Mouse (Mus musculus): ENCODE data around the gene Upp2. TPM values are rescaled to one million over a fixed set of nuclear protein-coding genes. Genes with fewer than 3 reads are reported as not detected.

Gene Upp2
- polyA plus RNA-seq, 1 experiment from 2014 or later: 11.7 TPM

GRCm38 (mm10) chr2:58655169-58655568, 88.1 kb downstream of the Upp2 start:
- no peak overlapping the region for H3K4me2 ChIP-seq (ENCODE audit: low read length)
- no peak overlapping the region for H3K4me3 ChIP-seq (replicated peaks; ENCODE audit: low read length)
- no peaks in the 10 kb centered on the region for H3K4me1 ChIP-seq (replicated peaks; ENCODE audit: control insufficient read depth, insufficient read depth, low read length)
- H3K27ac ChIP-seq (ENCODE audit: low read length): no peak overlapping the region
- ATAC-seq: no peak
- WGBS: 83% methylated on average over 6 of the region's 6 CpGs
- H3K36me3 ChIP-seq (ENCODE audit: control insufficient read depth, insufficient read depth): no peaks in the 10 kb centered on the region
- no peaks in the 10 kb centered on the region for H3K27me3 ChIP-seq (replicated peaks; ENCODE audit: control insufficient read depth, insufficient read depth, low read length)
- no peak overlapping the region for H3K9ac ChIP-seq (replicated peaks; ENCODE audit: low read depth, low read length)
- no peaks in the 10 kb centered on the region for H3K9me3 ChIP-seq (ENCODE audit: control insufficient read depth, low read length)

DNA sequence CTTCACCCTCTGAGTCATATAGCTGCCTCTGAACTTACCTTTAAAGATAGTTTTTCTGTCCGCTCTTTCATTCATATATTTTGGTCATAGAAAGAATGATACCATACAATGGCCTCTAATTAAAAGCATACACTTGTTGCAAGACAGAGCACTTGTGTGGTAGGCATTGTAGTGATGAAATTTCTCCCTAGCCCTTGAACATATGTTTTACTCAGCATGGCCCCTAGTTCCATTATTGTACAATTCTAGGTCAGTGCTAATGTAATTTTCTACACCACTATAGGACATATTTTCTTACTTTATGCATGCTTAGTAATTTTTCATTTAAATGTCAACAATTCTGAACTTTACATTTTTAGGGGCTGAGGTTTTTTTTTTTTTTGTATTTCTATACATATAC, 89.9 kb downstream of the Upp2 start:
- H3K36me3 ChIP-seq (ENCODE audit: control insufficient read depth, insufficient read depth): no peaks in the 10 kb centered on the region
- no peak overlapping the region for H3K4me3 ChIP-seq (replicated peaks; ENCODE audit: low read length)
- no peaks in the 10 kb centered on the region for H3K9me3 ChIP-seq (ENCODE audit: control insufficient read depth, low read length)
- no peak overlapping the region for H3K4me2 ChIP-seq (ENCODE audit: low read length)
- 90% methylated on average over 1 of the region's 1 CpGs for WGBS
- H3K27me3 ChIP-seq (replicated peaks; ENCODE audit: control insufficient read depth, insufficient read depth, low read length): no peaks in the 10 kb centered on the region
- no peak overlapping the region for H3K27ac ChIP-seq (ENCODE audit: low read length)
- no peaks in the 10 kb centered on the region for H3K4me1 ChIP-seq (replicated peaks; ENCODE audit: control insufficient read depth, insufficient read depth, low read length)
- no peak for ATAC-seq
- H3K9ac ChIP-seq (replicated peaks; ENCODE audit: low read depth, low read length): no peak overlapping the region

GRCm38 (mm10) chr2:58657855-58658254, 90.8 kb downstream of the Upp2 start:
- no peak overlapping the region for H3K27ac ChIP-seq (ENCODE audit: low read length)
- ATAC-seq: no peak
- no peaks in the 10 kb centered on the region for H3K36me3 ChIP-seq (ENCODE audit: control insufficient read depth, insufficient read depth)
- no peak overlapping the region for H3K9ac ChIP-seq (replicated peaks; ENCODE audit: low read depth, low read length)
- no peaks in the 10 kb centered on the region for H3K4me1 ChIP-seq (replicated peaks; ENCODE audit: control insufficient read depth, insufficient read depth, low read length)
- H3K4me3 ChIP-seq (replicated peaks; ENCODE audit: low read length): no peak overlapping the region
- 97% methylated on average over 10 of the region's 10 CpGs for WGBS
- no peak overlapping the region for H3K4me2 ChIP-seq (ENCODE audit: low read length)
- no peaks in the 10 kb centered on the region for H3K27me3 ChIP-seq (replicated peaks; ENCODE audit: control insufficient read depth, insufficient read depth, low read length)
- H3K9me3 ChIP-seq (ENCODE audit: control insufficient read depth, low read length): no peaks in the 10 kb centered on the region

GRCm38 (mm10) chr2:58660591-58660990, 93.5 kb downstream of the Upp2 start:
- Histone ChIP-seq H3K4me3 (replicated peaks; ENCODE audit: low read length) (no peak overlapping the region), H3K4me1 (replicated peaks; ENCODE audit: control insufficient read depth, insufficient read depth, low read length) (peaks cover 3% of the 10 kb centered on the region; the same call in 1 of the 2 replicates), H3K27ac (ENCODE audit: low read length) (no peak overlapping the region), H3K36me3 (ENCODE audit: control insufficient read depth, insufficient read depth) (no peaks in the 10 kb centered on the region), H3K9ac (replicated peaks; ENCODE audit: low read depth, low read length) (no peak overlapping the region), H3K9me3 (ENCODE audit: control insufficient read depth, low read length) (no peaks in the 10 kb centered on the region), H3K4me2 (ENCODE audit: low read length) (no peak overlapping the region), H3K27me3 (replicated peaks; ENCODE audit: control insufficient read depth, insufficient read depth, low read length) (no peaks in the 10 kb centered on the region)
- 52% methylated on average over 13 of the region's 13 CpGs for WGBS
- ATAC-seq: no peak

DNA sequence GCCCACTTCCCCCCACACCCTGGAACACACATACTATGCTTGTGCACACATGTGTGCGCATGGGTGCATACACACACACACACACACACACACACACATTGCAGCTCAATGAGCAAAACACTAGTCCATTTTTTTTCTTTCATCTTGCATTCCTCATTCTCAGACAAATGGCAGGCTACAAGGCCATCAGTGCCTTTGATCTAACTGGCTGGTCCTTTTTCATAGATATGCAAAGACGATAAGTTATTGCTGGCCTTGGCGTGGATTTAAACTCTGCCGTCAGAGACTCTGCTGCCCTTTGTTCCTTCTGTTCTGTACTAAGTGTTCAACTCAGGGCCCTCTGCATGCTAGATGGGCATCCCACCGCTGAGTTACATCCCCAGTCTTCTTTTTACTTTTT, 94.0 kb downstream of the Upp2 start:
- H3K4me3 ChIP-seq (replicated peaks; ENCODE audit: low read length): no peak overlapping the region
- no peaks in the 10 kb centered on the region for H3K27me3 ChIP-seq (replicated peaks; ENCODE audit: control insufficient read depth, insufficient read depth, low read length)
- no peak for ATAC-seq
- 75% methylated on average over 5 of the region's 5 CpGs for WGBS
- H3K9ac ChIP-seq (replicated peaks; ENCODE audit: low read depth, low read length): no peak overlapping the region
- no peaks in the 10 kb centered on the region for H3K9me3 ChIP-seq (ENCODE audit: control insufficient read depth, low read length)
- no peak overlapping the region for H3K4me2 ChIP-seq (ENCODE audit: low read length)
- H3K36me3 ChIP-seq (ENCODE audit: control insufficient read depth, insufficient read depth): no peaks in the 10 kb centered on the region
- H3K4me1 ChIP-seq (replicated peaks; ENCODE audit: control insufficient read depth, insufficient read depth, low read length): peaks cover 3% of the 10 kb centered on the region; the same call in 1 of the 2 replicates
- no peak overlapping the region for H3K27ac ChIP-seq (ENCODE audit: low read length)

DNA sequence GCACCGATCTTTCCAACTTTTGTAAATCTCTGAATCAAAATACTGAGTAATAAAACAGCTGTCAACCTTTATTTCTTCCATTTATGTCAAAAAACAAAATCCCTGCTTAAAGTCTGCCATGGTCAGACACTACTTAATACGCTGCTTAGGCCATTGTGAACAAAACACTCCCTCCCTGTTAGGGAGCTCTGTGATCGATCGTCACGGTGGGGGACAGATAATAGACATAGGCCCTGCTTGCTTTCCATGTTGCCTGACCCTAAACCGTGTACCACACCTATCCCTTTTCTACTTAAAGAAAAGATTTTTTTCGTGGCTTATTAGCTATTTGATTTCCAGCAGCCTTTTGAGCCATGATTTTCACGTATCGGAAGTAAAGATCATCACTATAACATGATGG, 95.6 kb downstream of the Upp2 start:
- no peaks in the 10 kb centered on the region for H3K36me3 ChIP-seq (ENCODE audit: control insufficient read depth, insufficient read depth)
- H3K9ac ChIP-seq (replicated peaks; ENCODE audit: low read depth, low read length): no peak overlapping the region
- H3K27ac ChIP-seq (ENCODE audit: low read length): no peak overlapping the region
- WGBS: 57% methylated on average over 9 of the region's 9 CpGs
- no peak overlapping the region for H3K4me3 ChIP-seq (replicated peaks; ENCODE audit: low read length)
- no peak for ATAC-seq
- H3K27me3 ChIP-seq (replicated peaks; ENCODE audit: control insufficient read depth, insufficient read depth, low read length): no peaks in the 10 kb centered on the region
- no peaks in the 10 kb centered on the region for H3K9me3 ChIP-seq (ENCODE audit: control insufficient read depth, low read length)
- H3K4me2 ChIP-seq (ENCODE audit: low read length): no peak overlapping the region
- H3K4me1 ChIP-seq (replicated peaks; ENCODE audit: control insufficient read depth, insufficient read depth, low read length): peaks cover 7% of the 10 kb centered on the region; the same call in 1 of the 2 replicates

- WGBS: 79% methylated on average over 7 of the region's 7 CpGs
- no peak overlapping the region for H3K27ac ChIP-seq (ENCODE audit: low read length)
- H3K4me2 ChIP-seq (ENCODE audit: low read length): no peak overlapping the region
These were observed 96.5 kb downstream of the Upp2 start for GRCm38 (mm10) chr2:58663404-58664120.

GRCm38 (mm10) chr2:58665081-58665814, 98.2 kb downstream of the Upp2 start:
- ATAC-seq: peak; percentile 49; the same call in 1 of the 2 replicates

More at GRCm38 (mm10) chr2:58663404-58664120, 96.5 kb downstream of the Upp2 start:
- Histone ChIP-seq H3K9me3 (ENCODE audit: control insufficient read depth, low read length) (no peaks in the 10 kb centered on the region), H3K9ac (replicated peaks; ENCODE audit: low read depth, low read length) (no peak overlapping the region), H3K36me3 (ENCODE audit: control insufficient read depth, insufficient read depth) (no peaks in the 10 kb centered on the region), H3K27me3 (replicated peaks; ENCODE audit: control insufficient read depth, insufficient read depth, low read length) (no peaks in the 10 kb centered on the region), H3K4me1 (replicated peaks; ENCODE audit: control insufficient read depth, insufficient read depth, low read length) (peaks cover 7% of the 10 kb centered on the region; the same call in 1 of the 2 replicates), H3K4me3 (replicated peaks; ENCODE audit: low read length) (no peak overlapping the region)
- ATAC-seq: peak; percentile 55

DNA sequence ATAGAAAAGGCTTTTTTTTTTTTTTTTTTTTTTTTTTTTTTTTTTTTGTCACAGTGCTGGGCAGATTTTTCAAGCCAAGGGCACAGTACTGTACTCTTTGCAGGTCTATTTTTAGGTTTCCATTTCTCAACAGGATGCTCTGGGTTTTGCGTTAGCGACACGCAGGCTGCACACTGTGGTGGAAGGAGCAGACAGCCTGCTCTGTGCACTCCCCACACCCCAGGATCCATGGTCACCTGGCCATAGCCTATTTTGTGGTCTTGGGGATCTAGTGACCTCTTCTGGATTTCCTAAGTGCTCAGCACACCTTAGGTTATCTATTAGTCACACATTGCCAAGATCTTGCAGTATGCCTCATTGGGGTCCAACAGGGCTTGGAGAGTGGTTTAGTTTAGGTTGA, 100.2 kb downstream of the Upp2 start:
- Histone ChIP-seq H3K4me3 (replicated peaks; ENCODE audit: low read length) (no peak overlapping the region), H3K9me3 (ENCODE audit: control insufficient read depth, low read length) (peaks cover 6% of the 10 kb centered on the region), H3K36me3 (ENCODE audit: control insufficient read depth, insufficient read depth) (no peaks in the 10 kb centered on the region), H3K9ac (replicated peaks; ENCODE audit: low read depth, low read length) (no peak overlapping the region), H3K4me1 (replicated peaks; ENCODE audit: control insufficient read depth, insufficient read depth, low read length) (peaks cover 7% of the 10 kb centered on the region; the same call in 1 of the 2 replicates), H3K27me3 (replicated peaks; ENCODE audit: control insufficient read depth, insufficient read depth, low read length) (no peaks in the 10 kb centered on the region), H3K4me2 (ENCODE audit: low read length) (no peak overlapping the region), H3K27ac (ENCODE audit: low read length) (no peak overlapping the region)
- no peak for ATAC-seq
- 86% methylated on average over 3 of the region's 3 CpGs for WGBS

More at GRCm38 (mm10) chr2:58665081-58665814, 98.2 kb downstream of the Upp2 start:
- Histone ChIP-seq H3K36me3 (ENCODE audit: control insufficient read depth, insufficient read depth) (no peaks in the 10 kb centered on the region), H3K4me1 (replicated peaks; ENCODE audit: control insufficient read depth, insufficient read depth, low read length) (peaks cover 7% of the 10 kb centered on the region; the same call in 1 of the 2 replicates), H3K4me3 (replicated peaks; ENCODE audit: low read length) (no peak overlapping the region), H3K9me3 (ENCODE audit: control insufficient read depth, low read length) (no peaks in the 10 kb centered on the region), H3K4me2 (ENCODE audit: low read length) (no peak overlapping the region), H3K9ac (replicated peaks; ENCODE audit: low read depth, low read length) (no peak overlapping the region), H3K27me3 (replicated peaks; ENCODE audit: control insufficient read depth, insufficient read depth, low read length) (no peaks in the 10 kb centered on the region), H3K27ac (ENCODE audit: low read length) (no peak overlapping the region)
- WGBS: 64% methylated on average over 12 of the region's 12 CpGs

All from forebrain, embryonic 16.5 days (tissue).